Mouse (Mus musculus) liver, embryonic 15.5 days (tissue): ENCODE measurements around the gene Ewsr1. TPM values are rescaled to one million over a fixed set of nuclear protein-coding genes. Genes with fewer than 3 reads are reported as not detected.

ENCODE experiments used
- ATAC-seq: fragments of 200-750 bp; cut with Nextera tagmentation; 2 replicates; pipeline ENCODE4 v1.8.0; 2017; ENCODE audit warnings: moderate number of reproducible peaks, mild to moderate bottlenecking, moderate library complexity; ENCODE audit not compliant: insufficient read depth
- H3K27ac ChIP-seq: fragments of 300-500 bp; sonication (generic); replicated peaks from 2 replicates; pipeline ENCODE4 v1.5.1; 2015; ENCODE audit warnings: mild to moderate bottlenecking, inconsistent platforms
- H3K27me3 ChIP-seq: fragments of 300-500 bp; sonication (generic); 2 replicates; pipeline ENCODE4 v1.6.1; 2015; ENCODE audit warnings: mild to moderate bottlenecking, inconsistent platforms
- H3K36me3 ChIP-seq: fragments of 300-500 bp; sonication (generic); replicated peaks from 2 replicates; pipeline ENCODE4 v1.6.1; 2015; ENCODE audit warnings: moderate library complexity, mild to moderate bottlenecking, inconsistent platforms
- H3K4me1 ChIP-seq: fragments of 300-500 bp; sonication (generic); replicated peaks from 2 replicates; pipeline ENCODE4 v1.6.1; 2015; ENCODE audit warnings: inconsistent platforms
- H3K4me2 ChIP-seq: fragments of 300-500 bp; sonication (generic); 2 replicates; pipeline ENCODE4 v1.6.1; 2015; ENCODE audit warnings: moderate library complexity, mild to moderate bottlenecking, inconsistent platforms
- H3K4me3 ChIP-seq: fragments of 300-500 bp; sonication (generic); replicated peaks from 2 replicates; pipeline ENCODE4 v1.5.1; 2015; ENCODE audit warnings: mild to moderate bottlenecking, inconsistent platforms
- H3K9ac ChIP-seq: fragments of 300-500 bp; sonication (generic); 2 replicates; pipeline ENCODE4 v1.6.1; 2015; ENCODE audit warnings: moderate library complexity, mild to moderate bottlenecking, inconsistent platforms
- H3K9me3 ChIP-seq: fragments of 300-500 bp; sonication (generic); replicated peaks from 2 replicates; pipeline ENCODE4 v1.6.1; 2016; ENCODE audit warnings: inconsistent platforms
- WGBS: fragments of 180-500 bp; shearing (Covaris S2); methylation state at CpG from one replicate; pipeline ENCODE4 v1.1.7; 2015; ENCODE audit warnings: mixed read lengths; ENCODE audit not compliant: insufficient replicate concordance; 5-methylcytosine and 5-hydroxymethylcytosine counted together
- polyA plus RNA-seq: library from polyadenylated mRNA; unstranded; fragments of >200 nt; fragmentation: Nextera tagmentation; extraction: Ambion mirVana; gene quantifications from 2 replicates; pipeline ENCODE4 v1.2.1, GENCODE M21; 2015

Ewsr1 gene
- polyA plus RNA-seq, 1 experiment from 2014 or later = 255 TPM

- peak; percentile 8; the same call in 1 of the 2 replicates for ATAC-seq
- Histone ChIP-seq H3K4me2 (peak overlapping the region; percentile 99), H3K27me3 (peaks cover 56% of the 10 kb centered on the region), H3K27ac (0 out of 2 replicates have a peak overlapping the region, but pooled peaks have one; percentile 19), H3K9me3 (no peaks in the 10 kb centered on the region), H3K9ac (peak overlapping the region; percentile 63), H3K4me1 (peaks cover 70% of the 10 kb centered on the region), H3K36me3 (peaks cover 22% of the 10 kb centered on the region), H3K4me3 (peak overlapping the region; percentile 71)
- 18% methylated on average over 38 of the region's 38 CpGs for WGBS
Measured at GRCm38 (mm10) chr11:5064282-5065055, 34.6 kb downstream of the Ewsr1 start.

- no peak overlapping the region for H3K9ac ChIP-seq
- H3K36me3 ChIP-seq = peaks cover 14% of the 10 kb centered on the region
- 62% methylated on average over 31 of the region's 31 CpGs for WGBS
- no peaks in the 10 kb centered on the region for H3K9me3 ChIP-seq
- peaks cover 69% of the 10 kb centered on the region for H3K4me1 ChIP-seq
- H3K4me3 ChIP-seq = peak overlapping the region; percentile 71
- peak overlapping the region; percentile 99 for H3K4me2 ChIP-seq
- no peak for ATAC-seq
- H3K27me3 ChIP-seq = peaks cover 64% of the 10 kb centered on the region
- H3K27ac ChIP-seq = no peak overlapping the region
Measured at GRCm38 (mm10) chr11:5063561-5064281, 35.3 kb downstream of the Ewsr1 start.

- H3K27me3 ChIP-seq = peaks cover 71% of the 10 kb centered on the region
- no peak overlapping the region for H3K4me2 ChIP-seq
- H3K4me3 ChIP-seq = no peak overlapping the region
- H3K27ac ChIP-seq = no peak overlapping the region
- no peaks in the 10 kb centered on the region for H3K9me3 ChIP-seq
- H3K9ac ChIP-seq = no peak overlapping the region
- peaks cover 67% of the 10 kb centered on the region for H3K4me1 ChIP-seq
- no peak for ATAC-seq
- peaks cover 7% of the 10 kb centered on the region for H3K36me3 ChIP-seq
- WGBS = 59% methylated on average over 13 of the region's 13 CpGs
Measured at GRCm38 (mm10) chr11:5062860-5063505, 36.1 kb downstream of the Ewsr1 start.

GRCm38 (mm10) chr11:5062326-5062725 is 36.7 kb downstream of the Ewsr1 start:
- H3K36me3 ChIP-seq = 0 out of 2 replicates have a peak, but pooled peaks cover 4% of the 10 kb centered on the region
- H3K9ac ChIP-seq = no peak overlapping the region
- peaks cover 72% of the 10 kb centered on the region for H3K4me1 ChIP-seq
- peak overlapping the region; percentile 71 for H3K4me2 ChIP-seq
- ATAC-seq = no peak
- H3K27me3 ChIP-seq = peaks cover 78% of the 10 kb centered on the region
- 31% methylated on average over 13 of the region's 13 CpGs for WGBS
- peak overlapping the region; percentile 47 for H3K4me3 ChIP-seq
- no peak overlapping the region for H3K27ac ChIP-seq
- H3K9me3 ChIP-seq = no peaks in the 10 kb centered on the region

- Histone ChIP-seq H3K4me1 (peaks cover 68% of the 10 kb centered on the region), H3K4me2 (peak overlapping the region; percentile 71), H3K36me3 (no peaks in the 10 kb centered on the region), H3K9me3 (no peaks in the 10 kb centered on the region), H3K9ac (peak overlapping the region; percentile 8; the same call in 1 of the 2 replicates), H3K4me3 (peak overlapping the region; percentile 47), H3K27ac (no peak overlapping the region), H3K27me3 (peaks cover 85% of the 10 kb centered on the region)
- ATAC-seq = peak; percentile 29; the same call in 1 of the 2 replicates
- WGBS = 4% methylated on average over 62 of the region's 62 CpGs
Measured at GRCm38 (mm10) chr11:5061413-5062139, 37.5 kb downstream of the Ewsr1 start.

- no peak overlapping the region for H3K9ac ChIP-seq
- WGBS = 57% methylated on average over 28 of the region's 28 CpGs
- peaks cover 92% of the 10 kb centered on the region for H3K27me3 ChIP-seq
Measured at GRCm38 (mm10) chr11:5060756-5061412, 38.2 kb downstream of the Ewsr1 start.

GRCm38 (mm10) chr11:5059704-5060156 is 39.3 kb downstream of the Ewsr1 start:
- H3K4me1 ChIP-seq = peaks cover 57% of the 10 kb centered on the region
- WGBS = 10% methylated on average over 27 of the region's 27 CpGs
- no peak for ATAC-seq
- no peak overlapping the region for H3K4me3 ChIP-seq
- peaks cover 100% of the 10 kb centered on the region for H3K27me3 ChIP-seq
- H3K9me3 ChIP-seq = no peaks in the 10 kb centered on the region
- H3K27ac ChIP-seq = no peak overlapping the region
- no peaks in the 10 kb centered on the region for H3K36me3 ChIP-seq
- H3K4me2 ChIP-seq = no peak overlapping the region
- H3K9ac ChIP-seq = no peak overlapping the region

More at GRCm38 (mm10) chr11:5060756-5061412, 38.2 kb downstream of the Ewsr1 start:
- Histone ChIP-seq H3K36me3 (no peaks in the 10 kb centered on the region), H3K4me3 (peak overlapping the region; percentile 47), H3K9me3 (no peaks in the 10 kb centered on the region), H3K27ac (no peak overlapping the region), H3K4me2 (peak overlapping the region; percentile 71), H3K4me1 (peaks cover 68% of the 10 kb centered on the region)
- ATAC-seq = no peak

GRCm38 (mm10) chr11:5059230-5059629 is 39.8 kb downstream of the Ewsr1 start:
- no peak overlapping the region for H3K9ac ChIP-seq
- H3K36me3 ChIP-seq = no peaks in the 10 kb centered on the region
- no peak overlapping the region for H3K4me3 ChIP-seq
- no peak overlapping the region for H3K4me2 ChIP-seq
- no peak overlapping the region for H3K27ac ChIP-seq
- H3K4me1 ChIP-seq = peaks cover 52% of the 10 kb centered on the region
- H3K9me3 ChIP-seq = no peaks in the 10 kb centered on the region
- 26% methylated on average over 14 of the region's 14 CpGs for WGBS
- no peak for ATAC-seq
- peaks cover 96% of the 10 kb centered on the region for H3K27me3 ChIP-seq

GRCm38 (mm10) chr11:5058783-5059182 is 40.3 kb downstream of the Ewsr1 start:
- 23% methylated on average over 9 of the region's 9 CpGs for whole genome bisulfite sequencing
- no peaks in the 10 kb centered on the region for H3K36me3 ChIP-seq
- H3K4me3 ChIP-seq = no peak overlapping the region
- no peak for ATAC-seq
- H3K27me3 ChIP-seq = peaks cover 91% of the 10 kb centered on the region
- no peaks in the 10 kb centered on the region for H3K9me3 ChIP-seq
- H3K4me1 ChIP-seq = peaks cover 48% of the 10 kb centered on the region
- no peak overlapping the region for H3K27ac ChIP-seq
- H3K9ac ChIP-seq = no peak overlapping the region
- H3K4me2 ChIP-seq = no peak overlapping the region
